Mouse (Mus musculus): ENCODE data around the gene Drd3.

Gene Drd3

DNA sequence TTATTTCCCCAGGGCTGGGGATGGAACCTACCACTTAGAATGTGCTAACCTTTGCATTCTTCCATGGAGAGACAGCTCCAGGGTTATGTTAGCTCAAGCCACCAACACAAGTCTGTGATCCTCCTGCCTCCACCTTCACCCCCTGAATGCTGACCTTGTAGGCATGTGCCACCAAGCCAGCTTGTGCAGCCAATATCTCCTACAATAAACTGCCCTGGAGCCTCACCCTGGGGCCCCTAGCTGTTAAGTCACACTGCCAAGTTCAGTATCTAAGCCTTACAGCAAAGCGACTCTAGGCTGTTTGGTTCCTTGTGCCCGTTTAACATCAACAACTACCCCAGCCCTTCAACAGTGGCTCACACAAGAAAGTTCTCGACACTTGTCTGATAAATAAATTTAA, 47.3 kb downstream of the Drd3 start:
- in situ Hi-C loops (cut with MboI): no loop called here

DNA sequence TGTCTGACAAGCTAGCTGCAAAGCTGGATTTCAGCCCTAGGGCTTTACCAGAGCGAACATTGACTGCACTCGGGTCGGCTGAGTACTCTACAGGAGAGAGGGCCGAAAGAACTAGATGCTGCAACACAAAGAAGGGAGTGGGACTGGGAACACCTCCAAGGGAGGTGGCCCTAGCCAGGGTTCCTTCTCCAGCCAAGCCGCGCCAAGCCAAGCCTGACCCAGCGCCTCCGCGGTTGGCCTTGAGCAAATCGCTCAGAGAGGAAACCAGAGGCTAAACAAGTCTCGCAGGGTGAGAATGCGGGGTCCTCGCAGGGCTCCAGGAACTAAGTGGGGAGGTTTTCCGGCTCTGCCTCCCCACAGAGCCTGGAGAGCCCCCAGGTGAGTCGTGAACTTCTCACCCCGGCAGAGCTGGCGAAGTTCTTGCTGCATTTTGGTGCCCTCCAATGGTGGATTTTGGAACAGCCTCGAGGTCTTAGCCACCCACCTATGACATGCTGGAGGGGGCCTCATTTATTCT, 48.0 kb downstream of the Drd3 start:
- in situ Hi-C loops (cut with MboI): no loop called here

- in situ Hi-C loops (cut with MboI): no loop called here
Measured at GRCm38 (mm10) chr16:43802466-43802865, 48.6 kb downstream of the Drd3 start.

GRCm38 (mm10) chr16:43804364-43804763, 50.5 kb downstream of the Drd3 start:
- in situ Hi-C loops (cut with MboI): no loop called here

- in situ Hi-C loops (cut with MboI): no loop called here
Measured at GRCm38 (mm10) chr16:43807048-43807447, 53.2 kb downstream of the Drd3 start.

DNA sequence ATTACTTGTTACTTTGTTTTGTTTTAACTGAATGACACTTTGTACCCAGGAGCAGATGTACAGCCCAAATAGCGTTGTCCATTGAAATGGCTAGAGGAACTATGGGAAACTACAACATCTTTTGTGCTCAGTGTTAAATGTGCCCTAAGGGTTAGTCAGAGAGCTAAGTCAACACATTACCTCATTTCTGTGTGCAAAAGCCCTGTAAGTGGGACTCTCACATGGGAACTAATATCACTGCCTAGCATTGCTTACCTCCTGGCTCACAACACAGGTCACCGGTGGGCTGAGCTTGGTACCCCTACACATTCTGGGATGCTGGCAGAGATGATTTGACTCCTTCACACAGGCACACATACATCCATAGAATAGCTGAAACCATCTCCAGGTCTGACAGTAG, 55.6 kb downstream of the Drd3 start:
- in situ Hi-C loops (cut with MboI): no loop called here

DNA sequence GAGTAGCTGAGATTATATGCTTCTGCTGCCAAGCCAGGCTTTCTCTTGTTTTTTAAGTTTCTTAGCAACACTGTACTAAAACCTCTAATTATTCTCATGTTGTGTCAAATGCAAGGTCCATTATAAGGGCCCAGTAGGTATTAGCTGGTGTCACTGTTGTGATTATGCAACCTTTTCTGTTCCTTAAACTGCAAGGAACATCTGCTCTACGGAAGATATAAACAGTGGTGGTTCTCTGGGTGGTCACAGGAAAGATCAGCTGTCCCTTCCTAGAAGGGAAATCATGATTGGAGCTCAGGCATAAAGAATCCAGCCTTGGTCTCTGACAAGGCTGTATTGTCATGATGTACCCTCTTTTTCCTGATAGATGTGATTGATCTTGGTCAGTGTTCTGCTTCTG, 57.6 kb downstream of the Drd3 start:
- in situ Hi-C loops (cut with MboI): no loop called here

GRCm38 (mm10) chr16:43814644-43815043, 60.8 kb downstream of the Drd3 start:
- in situ Hi-C loops (cut with MboI): no loop called here

- in situ Hi-C loops (cut with MboI): no loop called here
Measured at GRCm38 (mm10) chr16:43816321-43816720, 62.5 kb downstream of the Drd3 start.

- in situ Hi-C loops (cut with MboI): no loop called here
Measured at GRCm38 (mm10) chr16:43818404-43818803, 64.6 kb downstream of the Drd3 start.

- in situ Hi-C loops (cut with MboI): no loop called here
Measured at GRCm38 (mm10) chr16:43827492-43827891, 73.7 kb downstream of the Drd3 start.

DNA sequence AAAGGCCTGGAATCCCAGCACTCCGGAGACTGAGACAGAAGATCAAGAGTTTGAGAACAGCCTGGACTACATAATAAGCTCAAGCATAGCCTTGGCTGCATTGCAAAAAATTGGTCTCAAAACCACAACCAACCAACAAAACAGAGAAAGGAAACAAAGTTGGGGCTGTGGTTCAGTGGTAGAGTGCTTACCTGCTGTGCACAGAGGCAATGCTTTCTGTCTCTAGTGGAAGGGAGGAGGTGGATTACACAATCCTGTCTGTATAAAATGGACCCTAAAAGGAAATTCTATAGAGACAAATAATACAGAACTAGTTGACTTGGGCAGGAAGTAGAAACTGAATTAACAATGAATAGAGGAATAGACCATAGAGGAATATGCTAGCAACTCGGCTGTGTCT, 78.1 kb downstream of the Drd3 start:
- in situ Hi-C loops (cut with MboI): no loop called here

GRCm38 (mm10) chr16:43841236-43841635, 87.4 kb downstream of the Drd3 start:
- in situ Hi-C loops (cut with MboI): no loop called here

DNA sequence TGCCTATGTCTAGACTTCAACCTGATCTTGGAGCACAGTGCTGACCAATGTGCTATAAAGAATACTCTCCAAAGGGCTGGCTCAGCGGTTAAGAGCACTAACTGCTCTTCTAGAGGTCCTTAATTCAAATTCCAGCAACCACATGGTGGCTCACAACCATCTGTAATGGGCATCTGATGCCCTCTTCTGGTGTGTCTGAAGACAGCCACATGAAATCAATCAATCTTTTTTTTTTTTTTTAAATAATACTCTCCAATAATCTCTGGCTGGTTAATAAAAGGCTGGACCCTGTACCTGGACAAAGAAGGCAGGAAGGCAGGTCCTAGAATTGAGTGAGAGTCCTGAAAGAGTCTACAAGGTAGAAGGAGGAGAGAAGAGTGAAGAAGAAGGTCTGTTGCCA, 96.0 kb downstream of the Drd3 start:
- in situ Hi-C loops (cut with MboI): no loop called here

DNA sequence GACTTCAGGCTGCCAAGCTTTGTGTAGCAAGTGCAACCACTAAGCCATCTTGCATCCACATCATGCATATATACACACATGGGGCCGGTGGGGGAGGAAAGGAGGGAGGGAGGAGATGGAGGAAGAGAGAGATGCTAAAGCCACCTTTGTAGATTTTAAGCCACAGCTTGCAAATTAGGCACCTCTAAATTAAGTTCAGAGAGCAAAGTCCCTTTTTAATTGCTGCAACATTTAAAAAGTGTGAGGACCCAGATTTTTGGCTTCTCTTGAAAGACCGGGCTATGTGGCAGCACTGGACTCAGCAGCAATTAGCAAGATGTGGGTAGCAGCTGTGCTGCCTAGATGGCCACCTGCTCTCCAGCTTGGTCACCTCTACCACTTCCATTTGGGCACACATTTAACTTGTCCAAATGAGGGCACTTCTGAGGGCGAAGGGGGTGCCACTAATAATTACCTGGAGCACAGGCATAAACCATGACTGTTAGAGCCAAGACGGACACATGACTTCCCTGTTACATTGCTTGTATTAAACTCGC, 105.2 kb downstream of the Drd3 start:
- in situ Hi-C loops (cut with MboI): no loop called here

- in situ Hi-C loops (cut with MboI): no loop called here
Measured at GRCm38 (mm10) chr16:43860624-43861023, 106.8 kb downstream of the Drd3 start.

DNA sequence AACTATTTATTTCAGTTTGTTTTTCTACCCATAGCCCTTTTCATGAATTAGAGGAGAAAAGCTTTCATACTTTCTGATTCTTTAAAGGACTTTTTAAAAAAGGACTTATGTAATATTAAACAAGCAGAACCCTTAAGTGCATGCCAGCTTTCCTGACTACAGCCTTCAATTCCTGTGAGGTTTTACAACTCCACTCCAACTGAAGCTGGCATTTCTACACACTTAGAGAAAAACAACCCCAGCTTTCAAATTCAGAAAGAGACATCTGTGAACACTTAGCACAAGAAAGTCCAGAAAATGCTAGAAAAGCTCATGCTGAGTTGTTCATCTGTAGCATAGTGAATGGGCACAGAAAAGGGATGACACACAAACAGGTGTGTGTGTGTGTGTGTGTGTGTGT, 116.0 kb downstream of the Drd3 start:
- in situ Hi-C loops (cut with MboI): loop anchor here (10.0 kb wide), 1 partner anchor 195 kb away; the partner anchor contains the start of gene Gramd1c

- in situ Hi-C loops (cut with MboI): loop anchor here (10.0 kb wide), 1 partner anchor 193 kb away; the partner anchor contains the start of gene Gramd1c
Measured at GRCm38 (mm10) chr16:43871419-43871818, 117.6 kb downstream of the Drd3 start.
